Mouse (Mus musculus) brain, adult 2 months (tissue): ENCODE results near the gene Ccp110.
A peak's percentile ranks its signal among the peaks of the same experiment; 100 is the strongest.

Experiments
- DNase-seq: peaks from one replicate; pipeline ENCODE4 v3.0.0; 2011; ENCODE audit warnings: low read depth, low spot score

Gene Ccp110

GRCm38 (mm10) chr7:118712228-118713173 lies at the start of gene Ccp110:
TSS of gene Ccp110 (plus strand) at chr7:118712552.
- peak; percentile 100 for DNase-seq

GRCm38 (mm10) chr7:118667773-118668172 lies 44.6 kb upstream of the Ccp110 start:
- DNase-seq: no peak

- no peak for DNase-seq
Observed at GRCm38 (mm10) chr7:118670142-118670541, 42.2 kb upstream of the Ccp110 start.

GRCm38 (mm10) chr7:118676826-118677225 lies 35.5 kb upstream of the Ccp110 start:
- DNase-seq: peak; percentile 44

GRCm38 (mm10) chr7:118688199-118688598 lies 24.2 kb upstream of the Ccp110 start:
- DNase-seq: peak; percentile 95

- DNase-seq: peak; percentile 72
Observed at GRCm38 (mm10) chr7:118689088-118689487, 23.3 kb upstream of the Ccp110 start.

GRCm38 (mm10) chr7:118691287-118691686 lies 21.1 kb upstream of the Ccp110 start:
- peak; percentile 86 for DNase-seq

- DNase-seq: no peak
Observed at GRCm38 (mm10) chr7:118696146-118696545, 16.2 kb upstream of the Ccp110 start.

GRCm38 (mm10) chr7:118697168-118697567 lies 15.2 kb upstream of the Ccp110 start:
- DNase-seq: peak; percentile 42

GRCm38 (mm10) chr7:118698882-118699281 lies 13.5 kb upstream of the Ccp110 start:
- no peak for DNase-seq

GRCm38 (mm10) chr7:118703144-118703561 lies 9.2 kb upstream of the Ccp110 start:
- peak; percentile 42 for DNase-seq

- no peak for DNase-seq
Observed at GRCm38 (mm10) chr7:118704001-118704850, 8.1 kb upstream of the Ccp110 start.

GRCm38 (mm10) chr7:118705101-118705961 lies 7.0 kb upstream of the Ccp110 start, which contains the start of gene Gde1:
TSS of gene Gde1 (minus strand) at chr7:118705778.
- DNase-seq: peak; percentile 97

- no peak for DNase-seq
Observed at GRCm38 (mm10) chr7:118706051-118706450, 6.3 kb upstream of the Ccp110 start.

- DNase-seq: no peak
Observed at GRCm38 (mm10) chr7:118706488-118706887, 5.9 kb upstream of the Ccp110 start.

GRCm38 (mm10) chr7:118707216-118707615 lies 5.1 kb upstream of the Ccp110 start:
- no peak for DNase-seq

GRCm38 (mm10) chr7:118708002-118708401 lies 4.3 kb upstream of the Ccp110 start:
- no peak for DNase-seq

GRCm38 (mm10) chr7:118710776-118711175 lies 1.6 kb upstream of the Ccp110 start:
- no peak for DNase-seq

GRCm38 (mm10) chr7:118714873-118715272 lies 2.5 kb downstream of the Ccp110 start:
- DNase-seq: no peak

GRCm38 (mm10) chr7:118718066-118718465 lies 5.7 kb downstream of the Ccp110 start:
- DNase-seq: peak; percentile 75

GRCm38 (mm10) chr7:118723927-118724326 lies 11.6 kb downstream of the Ccp110 start:
- DNase-seq: no peak
